Mouse (Mus musculus) right cerebral cortex, postnatal 25 days (tissue): ENCODE data around the gene Asb7.

Source experiments
- DNase-seq: peaks from one replicate; pipeline ENCODE4 v3.0.0; 2022

Gene Asb7

GRCm38 (mm10) chr7:66652216-66652615 is 37.2 kb downstream of the Asb7 start:
- no peak for DNase-seq

- DNase-seq, result no peak
Observed at GRCm38 (mm10) chr7:66650883-66651282, 38.5 kb downstream of the Asb7 start.

- no peak for DNase-seq
Observed at GRCm38 (mm10) chr7:66649181-66649580, 40.2 kb downstream of the Asb7 start.

GRCm38 (mm10) chr7:66645736-66646135 is 43.7 kb downstream of the Asb7 start:
- no peak for DNase-seq

GRCm38 (mm10) chr7:66633351-66633750 is 56.0 kb downstream of the Asb7 start:
- no peak for DNase-seq

- DNase-seq, result no peak
Observed at GRCm38 (mm10) chr7:66630154-66630800, 59.1 kb downstream of the Asb7 start.

GRCm38 (mm10) chr7:66629419-66629818 is 60.0 kb downstream of the Asb7 start:
- DNase-seq, result no peak

GRCm38 (mm10) chr7:66623436-66623835 is 66.0 kb downstream of the Asb7 start:
- no peak for DNase-seq

GRCm38 (mm10) chr7:66601846-66602245 is 87.5 kb downstream of the Asb7 start:
- DNase-seq, result no peak

GRCm38 (mm10) chr7:66600622-66601610 is 88.5 kb downstream of the Asb7 start:
- DNase-seq, result no peak

GRCm38 (mm10) chr7:66600126-66600525 is 89.3 kb downstream of the Asb7 start:
- no peak for DNase-seq

- DNase-seq, result no peak
Observed at GRCm38 (mm10) chr7:66597900-66598299, 91.5 kb downstream of the Asb7 start.
